Mouse (Mus musculus) midbrain, embryonic 11.5 days (tissue): ENCODE measurements around the gene Gm4791. TPM values are rescaled to one million over a fixed set of nuclear protein-coding genes. Genes with fewer than 3 reads are reported as not detected.

Experiments used
- ATAC-seq: fragments of 200-750 bp; cut with Nextera tagmentation; 2 replicates; pipeline ENCODE4 v1.8.0; 2017; ENCODE audit warnings: moderate TSS enrichment, moderate library complexity; ENCODE audit not compliant: low FRiP score
- DNase-seq: peaks from one replicate; pipeline ENCODE4 v3.0.0; 2015; ENCODE audit warnings: low spot score; ENCODE audit errors: missing footprints
- H3K27ac ChIP-seq: fragments of 300-500 bp; sonication (generic); 2 replicates; pipeline ENCODE4 v1.5.1; 2014; ENCODE audit warnings: low read depth, low read length
- H3K27me3 ChIP-seq: fragments of 300-500 bp; sonication (generic); 2 replicates; pipeline ENCODE4 v1.6.1; 2014; ENCODE audit warnings: mild to moderate bottlenecking, low read length, moderate library complexity, mixed read lengths; ENCODE audit not compliant: control insufficient read depth, insufficient read depth
- H3K36me3 ChIP-seq: fragments of 300-500 bp; sonication (generic); 2 replicates; pipeline ENCODE4 v1.6.1; 2014; ENCODE audit warnings: mild to moderate bottlenecking, low read length, moderate library complexity, mixed read lengths; ENCODE audit not compliant: control insufficient read depth, insufficient read depth
- H3K4me1 ChIP-seq: fragments of 300-500 bp; sonication (generic); 2 replicates; pipeline ENCODE4 v1.6.1; 2014; ENCODE audit warnings: low read length; ENCODE audit not compliant: control insufficient read depth, insufficient read depth
- H3K4me2 ChIP-seq: fragments of 300-500 bp; sonication (generic); 2 replicates; pipeline ENCODE4 v1.6.1; 2014; ENCODE audit warnings: mild to moderate bottlenecking, moderate library complexity
- H3K4me3 ChIP-seq: fragments of 300-500 bp; sonication (generic); 2 replicates; pipeline ENCODE4 v1.5.1; 2014; ENCODE audit warnings: low read depth, low read length
- H3K9ac ChIP-seq: fragments of 300-500 bp; sonication (generic); 2 replicates; pipeline ENCODE4 v1.6.1; 2014; ENCODE audit warnings: low read length
- H3K9me3 ChIP-seq: fragments of 300-500 bp; sonication (generic); 2 replicates; pipeline ENCODE4 v1.6.1; 2016; ENCODE audit warnings: low read length; ENCODE audit not compliant: control insufficient read depth
- WGBS: fragments of 180-500 bp; shearing (Covaris S2); extraction: QIAGEN DNeasy Blood & Tissue Kit; methylation state at CpG from one replicate; pipeline ENCODE4 v1.1.7; 2014; 5-methylcytosine and 5-hydroxymethylcytosine counted together
- polyA plus RNA-seq: library from polyadenylated mRNA; unstranded; fragments of >200 nt; fragmentation: Nextera tagmentation; extraction: Ambion mirVana; gene quantifications from 2 replicates; pipeline ENCODE4 v1.2.1, GENCODE M21; 2014

Gene Gm4791
- polyA plus RNA-seq, result not detected in 2 replicates

- Histone ChIP-seq H3K27ac (no peak within 1 kb of the TSS), H3K4me1 (no peaks in the 10 kb centered on the region), H3K9me3 (no peaks in the 10 kb centered on the region), H3K27me3 (no peaks in the 10 kb centered on the region), H3K4me2 (no peak within 1 kb of the TSS), H3K9ac (no peak within 1 kb of the TSS), H3K36me3 (no peaks in the 10 kb centered on the region), H3K4me3 (no peak within 1 kb of the TSS)
- ATAC-seq, result no peak
- DNase-seq, result peak; percentile 83
- 51% methylated on average over 5 of the region's 5 CpGs for WGBS
Observed at GRCm38 (mm10) chr9:46998338-46998791, at the start of gene Gm4791. TSS of gene Gm4791 (plus strand) at chr9:46998741.

DNA sequence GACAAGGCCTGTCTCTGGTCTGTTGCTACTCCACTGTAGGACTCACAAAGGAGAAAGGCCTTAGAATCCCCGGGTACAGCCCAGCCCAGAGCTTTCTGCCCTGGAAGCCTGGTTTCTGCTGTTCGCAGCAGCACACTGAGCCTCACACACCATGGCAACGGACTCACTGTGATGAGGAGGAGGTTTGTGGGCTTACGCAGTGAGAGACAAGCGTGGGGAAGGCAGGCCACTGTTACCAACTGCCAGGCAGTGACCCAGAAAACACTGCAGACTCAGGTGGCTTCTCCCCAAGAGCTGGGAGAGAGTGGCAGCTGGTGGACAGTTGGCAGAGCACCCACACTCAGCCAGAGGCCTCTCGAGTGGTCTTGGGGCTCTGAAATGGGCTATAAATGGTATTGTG is 42.3 kb upstream of the Gm4791 start:
- Histone ChIP-seq H3K4me2 (no peak overlapping the region), H3K27me3 (no peaks in the 10 kb centered on the region), H3K9me3 (no peaks in the 10 kb centered on the region), H3K9ac (no peak overlapping the region), H3K27ac (no peak overlapping the region), H3K4me1 (peaks cover 12% of the 10 kb centered on the region), H3K36me3 (no peaks in the 10 kb centered on the region), H3K4me3 (no peak overlapping the region)
- 59% methylated on average over 6 of the region's 6 CpGs for WGBS
- no peak for ATAC-seq
- DNase-seq, result no peak

DNA sequence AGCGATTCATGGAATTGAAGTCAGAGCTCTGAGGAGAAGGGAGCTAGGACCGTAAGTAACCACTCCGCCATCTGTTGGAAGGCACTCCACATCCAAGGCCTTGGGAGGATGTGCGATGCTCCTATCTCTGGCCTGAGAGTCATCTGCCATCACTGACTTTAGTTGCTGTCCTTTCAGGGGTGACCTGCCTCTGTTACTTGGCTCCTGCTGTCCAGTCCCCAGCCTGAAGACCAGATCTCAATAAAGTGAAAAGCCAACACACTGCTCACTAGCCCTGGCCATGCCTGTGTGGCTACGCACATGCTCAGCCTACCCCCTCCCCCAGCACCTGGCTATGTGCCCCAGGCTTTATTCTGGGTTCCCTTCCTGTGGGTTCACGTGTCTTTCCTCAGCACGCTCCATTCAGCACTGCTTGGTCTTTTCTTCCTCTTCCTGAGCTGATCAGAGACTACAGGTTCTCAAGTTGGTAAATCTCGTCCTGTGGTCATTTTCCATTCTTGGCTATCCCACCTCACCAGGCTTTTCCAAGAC is 41.1 kb upstream of the Gm4791 start:
- Histone ChIP-seq H3K27me3 (no peaks in the 10 kb centered on the region), H3K4me1 (peaks cover 12% of the 10 kb centered on the region), H3K9ac (no peak overlapping the region), H3K36me3 (no peaks in the 10 kb centered on the region), H3K27ac (no peak overlapping the region), H3K9me3 (no peaks in the 10 kb centered on the region), H3K4me3 (no peak overlapping the region), H3K4me2 (no peak overlapping the region)
- DNase-seq, result peak; percentile 60
- ATAC-seq, result no peak
- 82% methylated on average over 8 of the region's 8 CpGs for WGBS

DNA sequence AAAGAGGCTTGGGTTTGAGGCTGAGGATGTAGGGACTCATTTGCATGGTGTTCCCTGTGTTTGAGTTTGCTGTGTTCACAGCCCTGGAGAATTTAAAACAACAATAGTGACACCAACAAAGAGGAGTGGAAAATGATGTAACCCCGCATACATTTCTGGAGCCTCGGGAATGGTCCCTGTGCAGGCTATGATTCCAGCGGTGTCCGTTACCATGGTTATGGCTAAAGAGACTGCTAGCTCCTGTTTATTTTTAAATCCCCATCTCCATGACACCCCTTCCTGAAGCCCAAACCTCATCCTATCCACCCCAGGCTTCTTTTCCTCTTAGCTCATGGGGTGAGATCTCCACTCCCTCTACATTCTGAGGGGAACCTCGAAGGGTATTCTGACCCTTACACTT is 32.5 kb upstream of the Gm4791 start:
- H3K4me3 ChIP-seq, result no peak overlapping the region
- H3K4me2 ChIP-seq, result no peak overlapping the region
- H3K27ac ChIP-seq, result no peak overlapping the region
- H3K9ac ChIP-seq, result no peak overlapping the region
- no peaks in the 10 kb centered on the region for H3K27me3 ChIP-seq
- DNase-seq, result no peak
- WGBS, result 59% methylated on average over 5 of the region's 5 CpGs
- no peaks in the 10 kb centered on the region for H3K36me3 ChIP-seq
- peaks cover 6% of the 10 kb centered on the region for H3K4me1 ChIP-seq
- ATAC-seq, result no peak
- no peaks in the 10 kb centered on the region for H3K9me3 ChIP-seq

DNA sequence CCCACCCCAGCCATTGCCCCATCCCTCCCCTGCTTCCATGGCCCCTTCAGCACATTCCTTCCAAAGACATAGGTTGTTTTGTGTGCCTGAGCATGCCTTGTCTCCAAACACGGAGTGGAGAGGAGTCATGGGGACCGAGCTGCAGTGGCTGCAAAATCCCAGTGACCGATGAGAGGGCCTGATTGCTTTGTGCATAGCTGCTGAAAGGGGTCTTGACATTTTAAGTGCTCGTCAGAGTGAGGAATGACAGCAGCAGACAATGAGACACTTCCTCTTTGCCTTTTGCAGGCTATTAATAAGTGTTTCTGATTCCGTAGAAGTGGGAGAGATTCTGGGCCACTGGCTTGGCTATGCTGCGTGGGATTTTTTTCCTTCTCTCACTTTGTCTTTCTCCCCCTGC is 29.6 kb upstream of the Gm4791 start:
- DNase-seq (no peak), ATAC-seq (no peak)
- Histone ChIP-seq H3K9ac (no peak overlapping the region), H3K9me3 (no peaks in the 10 kb centered on the region), H3K27me3 (no peaks in the 10 kb centered on the region), H3K4me2 (no peak overlapping the region), H3K4me1 (peaks cover 6% of the 10 kb centered on the region), H3K4me3 (no peak overlapping the region), H3K36me3 (no peaks in the 10 kb centered on the region), H3K27ac (no peak overlapping the region)
- 57% methylated on average over 6 of the region's 6 CpGs for WGBS

DNA sequence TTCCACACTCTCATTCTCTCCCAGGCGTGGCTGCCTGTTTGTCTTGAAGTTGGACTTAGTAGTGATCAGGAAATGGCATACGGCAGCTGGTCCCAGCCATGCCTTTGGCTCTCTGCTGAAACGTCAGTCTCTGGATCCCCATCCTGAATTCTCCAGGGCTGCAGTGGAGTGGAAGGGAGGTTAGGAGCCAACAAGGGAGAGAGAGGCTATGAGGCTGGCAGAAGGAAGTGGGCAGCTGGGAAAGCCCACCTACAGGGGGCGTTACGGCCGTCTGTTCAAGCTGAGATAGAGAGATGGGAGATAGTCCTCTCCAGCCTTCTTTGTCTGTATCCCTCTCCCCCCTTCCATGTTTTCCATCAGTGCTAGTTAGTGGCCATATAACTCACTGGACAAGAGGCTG is 29.1 kb upstream of the Gm4791 start:
- Histone ChIP-seq H3K4me3 (no peak overlapping the region), H3K36me3 (no peaks in the 10 kb centered on the region), H3K4me2 (no peak overlapping the region), H3K27me3 (no peaks in the 10 kb centered on the region), H3K9ac (no peak overlapping the region), H3K4me1 (peaks cover 6% of the 10 kb centered on the region), H3K27ac (no peak overlapping the region), H3K9me3 (no peaks in the 10 kb centered on the region)
- 70% methylated on average over 6 of the region's 6 CpGs for WGBS
- no peak for DNase-seq
- ATAC-seq, result no peak

DNA sequence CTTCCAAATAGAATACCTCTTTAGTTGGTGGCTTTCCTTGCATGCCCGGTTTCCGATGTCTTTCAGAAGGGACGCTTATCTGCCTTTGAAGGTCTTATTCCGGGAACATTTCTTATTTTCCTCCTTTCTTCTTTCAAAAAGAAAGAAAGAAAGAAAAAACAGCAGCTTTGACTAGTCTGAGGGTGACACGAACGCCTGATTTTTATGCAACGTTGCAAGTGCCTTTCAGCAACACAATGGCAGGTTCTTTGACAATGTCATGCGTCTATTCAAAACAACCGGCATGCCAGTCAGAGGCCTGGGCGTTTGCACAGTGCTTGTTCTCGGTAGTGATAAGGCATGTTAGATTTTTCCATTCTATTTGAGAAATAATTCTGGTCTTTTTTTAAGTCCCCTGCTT is 19.7 kb upstream of the Gm4791 start:
- DNase-seq (peak; percentile 89), ATAC-seq (no peak)
- Histone ChIP-seq H3K9ac (no peak overlapping the region), H3K36me3 (no peaks in the 10 kb centered on the region), H3K4me1 (peaks cover 4% of the 10 kb centered on the region; the same call in 1 of the 2 replicates), H3K27ac (no peak overlapping the region), H3K4me3 (no peak overlapping the region), H3K4me2 (no peak overlapping the region; the same call in 1 of the 2 replicates), H3K27me3 (no peaks in the 10 kb centered on the region), H3K9me3 (no peaks in the 10 kb centered on the region)
- 16% methylated on average over 11 of the region's 11 CpGs for WGBS

GRCm38 (mm10) chr9:46980111-46980510 is 18.4 kb upstream of the Gm4791 start:
- no peak for ATAC-seq

DNA sequence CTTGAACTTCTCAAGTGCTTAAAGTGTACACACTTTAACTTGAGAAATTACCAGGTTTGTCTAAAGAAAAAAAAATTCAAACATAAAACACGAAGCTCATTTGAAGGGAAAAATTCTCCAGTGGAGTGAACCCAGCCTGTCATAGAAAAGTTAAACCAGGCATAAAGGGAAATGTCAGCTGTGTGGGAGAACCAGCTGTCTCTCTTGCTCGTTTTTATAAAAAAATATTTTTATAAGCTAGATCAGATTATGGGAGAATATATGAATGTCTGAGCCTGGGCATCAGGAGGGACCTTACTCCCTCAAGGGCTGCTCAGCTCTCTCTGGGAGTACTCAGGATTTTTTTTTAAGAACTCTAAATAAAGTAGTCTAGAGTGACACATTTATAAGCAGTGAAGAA is 15.1 kb upstream of the Gm4791 start:
- peaks cover 4% of the 10 kb centered on the region; the same call in 1 of the 2 replicates for H3K4me1 ChIP-seq
- H3K9ac ChIP-seq, result no peak overlapping the region
- no peaks in the 10 kb centered on the region for H3K36me3 ChIP-seq
- no peaks in the 10 kb centered on the region for H3K27me3 ChIP-seq
- H3K27ac ChIP-seq, result no peak overlapping the region
- WGBS, result 66% methylated on average over 2 of the region's 2 CpGs
- DNase-seq (no peak), ATAC-seq (no peak)
- H3K9me3 ChIP-seq, result no peaks in the 10 kb centered on the region
- H3K4me3 ChIP-seq, result no peak overlapping the region
- no peak overlapping the region for H3K4me2 ChIP-seq

More at GRCm38 (mm10) chr9:46980111-46980510, 18.4 kb upstream of the Gm4791 start:
- Histone ChIP-seq H3K27ac (no peak overlapping the region), H3K4me1 (peaks cover 4% of the 10 kb centered on the region; the same call in 1 of the 2 replicates), H3K9ac (no peak overlapping the region), H3K4me3 (no peak overlapping the region), H3K27me3 (no peaks in the 10 kb centered on the region), H3K36me3 (no peaks in the 10 kb centered on the region), H3K9me3 (no peaks in the 10 kb centered on the region), H3K4me2 (no peak overlapping the region)
- no peak for DNase-seq
- WGBS, result 51% methylated on average over 2 of the region's 2 CpGs
